Mouse (Mus musculus) adrenal gland, postnatal 14 days (tissue): Measurements from ENCODE around the gene Trappc1. TPM values are rescaled to one million over a fixed set of nuclear protein-coding genes. Genes with fewer than 3 reads are reported as not detected.

Experiments used
- DNase-seq: peaks from one replicate; pipeline ENCODE4 v3.0.0; 2021; ENCODE audit warnings: mixed read lengths
- total RNA-seq: library from RNA; stranded (reverse); gene quantifications from 2 replicates; pipeline ENCODE4 v1.2.3, GENCODE M21; 2021

The Trappc1 gene
- total RNA-seq, 1 experiment from 2014 or later, result 82.9 TPM

DNA sequence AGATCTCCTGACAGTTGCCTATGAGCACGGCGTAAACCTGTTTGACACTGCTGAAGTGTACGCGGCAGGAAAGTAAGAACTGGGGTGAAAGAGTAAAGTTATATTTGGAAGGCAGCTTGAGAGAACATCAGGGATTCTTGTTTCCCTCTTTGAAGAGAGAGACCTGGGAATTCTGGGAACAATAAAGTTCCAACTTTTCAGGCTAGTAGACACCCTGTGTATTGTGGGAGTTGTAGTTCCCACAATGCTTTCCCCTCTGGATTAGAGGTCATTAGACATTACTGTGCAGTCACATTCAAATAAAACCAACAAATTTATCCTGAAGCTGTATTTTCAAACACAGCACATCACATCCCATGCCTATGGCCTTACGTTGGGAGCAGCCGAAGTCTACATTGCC is 4.7 kb downstream of the Trappc1 start:
- DNase-seq, result no peak

GRCm38 (mm10) chr11:69331152-69331551 is 7.4 kb downstream of the Trappc1 start:
- peak; percentile 62 for DNase-seq

DNA sequence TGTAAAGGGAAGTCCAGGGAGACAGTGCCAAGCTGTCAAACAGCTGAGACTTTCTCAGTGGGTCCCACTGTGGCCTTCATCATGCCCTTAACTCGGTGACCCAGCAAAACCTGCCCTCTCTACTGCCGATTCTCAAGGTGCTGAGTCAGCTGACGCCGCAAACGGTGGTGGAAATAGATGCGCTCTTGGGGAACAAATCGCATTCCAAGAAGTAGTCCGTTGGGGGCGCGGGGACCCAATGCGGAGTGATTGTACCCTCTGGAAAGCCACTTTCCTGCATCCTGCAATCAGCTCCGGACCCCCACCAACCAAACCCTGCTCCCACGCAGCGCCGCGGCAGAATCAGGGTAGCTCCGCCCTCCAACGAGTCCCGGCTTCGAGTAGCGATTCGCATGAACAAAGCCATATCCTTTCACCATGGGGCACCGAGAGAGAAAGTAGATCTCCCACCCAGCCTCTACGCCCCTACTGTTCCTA is 8.2 kb downstream of the Trappc1 start:
- peak; percentile 90 for DNase-seq

DNA sequence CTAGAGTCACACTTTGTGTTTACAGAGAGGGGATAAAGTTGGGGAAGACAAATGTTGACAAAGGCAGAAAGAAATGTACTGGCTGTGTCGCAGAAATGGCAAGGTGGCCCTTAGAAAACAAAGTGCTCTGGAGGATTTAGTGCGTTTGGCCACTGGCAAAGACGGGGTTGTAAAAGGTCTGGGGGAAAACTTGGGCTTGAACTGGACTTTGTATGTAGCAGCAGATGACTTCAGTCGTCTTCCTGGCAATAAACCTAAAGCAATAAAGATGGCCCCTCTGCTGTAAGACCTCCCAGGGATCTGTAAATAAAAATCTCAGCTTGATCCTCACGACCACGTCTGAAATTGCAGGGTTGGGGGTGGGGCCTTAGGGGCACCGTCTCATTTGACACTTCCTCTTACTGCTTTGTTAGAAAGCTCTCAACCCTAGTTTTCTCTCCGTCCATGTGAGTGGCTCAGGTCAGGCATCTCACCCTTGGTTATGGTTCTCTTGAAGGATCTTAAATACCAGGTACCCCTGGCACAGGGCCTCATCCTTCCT is 9.0 kb downstream of the Trappc1 start:
- DNase-seq, result no peak

DNA sequence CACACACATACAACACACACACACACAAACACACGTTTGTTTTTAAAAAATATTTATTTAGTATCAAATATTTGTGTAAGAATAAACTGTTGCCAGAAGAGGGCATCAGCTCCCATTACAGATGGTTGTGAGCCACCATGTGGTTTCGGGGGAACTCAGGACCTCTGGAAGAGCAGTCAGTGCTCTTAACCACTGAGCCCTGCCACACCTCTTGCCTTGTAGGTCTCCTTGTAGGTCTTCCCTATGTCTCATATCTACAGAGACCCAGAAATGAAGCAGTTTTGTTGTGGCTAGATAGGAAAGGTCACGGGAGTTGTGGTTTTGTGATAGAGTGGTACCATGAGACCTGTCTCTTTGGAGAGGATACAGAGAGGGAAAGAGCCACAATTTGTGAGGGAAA is 10.1 kb downstream of the Trappc1 start:
- DNase-seq, result no peak

DNA sequence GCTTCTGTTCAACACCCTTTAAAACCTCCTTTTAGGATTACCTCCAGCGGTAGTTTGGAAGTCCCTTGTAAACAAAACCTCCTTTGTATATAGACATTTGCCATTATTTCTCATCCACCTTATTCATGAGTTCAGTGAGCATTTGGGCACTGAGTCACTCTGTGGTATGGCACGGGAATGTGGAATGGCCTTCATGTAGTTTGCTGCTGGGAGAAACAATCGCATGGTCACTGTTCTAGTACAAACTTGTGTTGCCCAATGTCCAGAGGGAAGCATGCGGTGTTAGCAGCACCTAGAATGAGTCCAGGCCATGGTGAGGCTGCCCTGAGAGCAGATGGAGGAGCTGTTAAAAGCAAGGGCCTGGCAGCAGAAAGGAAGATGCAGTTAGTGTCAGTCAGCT is 11.0 kb downstream of the Trappc1 start:
- no peak for DNase-seq

DNA sequence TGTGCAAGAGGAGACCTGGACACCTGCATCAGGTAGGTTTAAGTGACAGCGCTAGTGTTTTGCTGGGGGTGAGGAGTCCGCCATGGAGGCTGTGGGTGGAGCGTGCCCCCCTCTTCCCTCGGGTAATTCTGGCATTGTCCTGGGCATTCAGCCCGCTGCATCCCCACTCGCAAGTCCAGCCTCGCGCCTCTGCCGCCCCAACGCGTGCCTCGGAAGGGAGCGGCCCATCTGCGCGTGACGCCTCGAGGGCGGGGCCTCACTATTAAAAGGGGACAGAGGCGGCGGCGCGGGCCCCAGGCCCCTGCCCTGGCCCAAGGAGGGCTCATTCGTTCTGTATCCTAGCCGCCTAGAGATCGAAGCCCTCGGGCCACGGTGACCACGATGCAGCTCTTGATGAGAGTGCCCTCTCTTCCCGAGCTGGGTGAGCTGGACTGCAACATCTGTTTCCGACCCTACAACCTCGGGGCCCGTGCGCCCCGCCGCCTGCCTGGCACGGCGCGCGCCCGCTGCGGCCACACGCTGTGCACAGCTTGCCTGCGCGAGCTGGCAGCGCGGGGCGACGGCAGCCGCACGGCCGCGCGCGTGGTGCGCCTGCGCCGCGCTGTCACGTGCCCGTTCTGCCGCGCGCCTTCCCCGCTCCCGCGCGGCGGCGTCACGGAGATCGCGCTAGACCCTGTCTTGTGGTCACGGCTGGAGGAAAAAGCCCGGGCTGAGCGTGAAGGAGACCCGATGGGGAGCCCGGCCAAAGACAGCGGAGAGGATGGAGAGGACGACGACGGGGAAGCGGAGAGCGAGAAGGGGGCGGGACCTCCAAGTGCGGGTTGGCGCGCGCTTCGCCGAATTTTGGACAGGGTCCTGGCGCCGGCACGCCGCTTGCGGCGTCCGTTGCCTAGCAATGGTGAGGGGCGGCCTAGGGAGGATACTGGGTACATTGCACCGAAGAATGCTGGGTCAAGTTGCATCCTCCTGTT is 16.7 kb downstream of the Trappc1 start, which contains the start of gene Rnf227:
Gene Rnf227 (plus strand): TSS at position 301 of the 971 bp plus-strand sequence.
- peak; percentile 75 for DNase-seq

DNA sequence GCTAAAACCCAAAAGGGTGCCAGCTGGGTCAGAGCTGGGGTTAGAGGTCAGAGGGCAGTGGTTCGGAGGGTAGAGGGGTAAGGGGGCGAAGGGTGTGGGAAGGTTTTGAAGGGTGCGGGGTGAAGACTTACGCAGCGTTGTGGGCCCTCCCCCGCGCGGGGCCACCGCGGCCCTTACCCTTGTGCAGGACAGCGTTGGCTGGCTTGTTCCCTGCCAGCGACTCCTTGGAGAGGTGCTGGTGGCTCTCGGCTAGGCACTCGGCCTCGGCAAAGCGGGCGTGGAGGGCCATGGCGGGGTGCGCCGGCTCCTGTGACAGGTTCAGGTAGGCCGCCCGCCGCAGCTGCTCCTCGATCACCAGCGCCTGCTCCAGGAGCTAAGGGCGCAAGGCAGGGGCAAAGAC is 22.7 kb downstream of the Trappc1 start:
- no peak for DNase-seq

GRCm38 (mm10) chr11:69356544-69356943 is 32.8 kb downstream of the Trappc1 start:
- no peak for DNase-seq

GRCm38 (mm10) chr11:69357690-69358089 is 33.9 kb downstream of the Trappc1 start:
- DNase-seq, result no peak

DNA sequence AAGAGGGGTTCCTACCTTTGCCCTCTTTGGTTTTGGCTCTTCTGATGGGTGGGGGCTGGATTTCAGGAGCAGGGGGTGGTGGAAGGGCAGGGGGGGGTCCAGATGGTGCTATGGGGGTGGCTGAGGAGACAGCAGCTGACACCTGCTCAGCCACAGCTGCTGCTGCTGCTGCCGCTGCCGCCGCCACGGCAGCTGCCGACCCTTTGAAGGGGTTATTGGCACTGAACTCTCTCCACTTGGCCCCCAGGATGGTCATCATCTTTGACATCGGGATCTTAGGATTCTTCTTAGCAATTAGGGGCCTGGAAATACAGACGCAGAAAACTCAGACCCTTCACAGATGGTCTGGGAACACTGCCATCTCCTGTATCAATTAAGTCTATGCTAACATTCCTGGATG is 38.2 kb downstream of the Trappc1 start:
- no peak for DNase-seq

GRCm38 (mm10) chr11:69362479-69362878 is 38.7 kb downstream of the Trappc1 start:
- no peak for DNase-seq

- DNase-seq, result no peak
Measured at GRCm38 (mm10) chr11:69364376-69364775, 40.6 kb downstream of the Trappc1 start.

DNA sequence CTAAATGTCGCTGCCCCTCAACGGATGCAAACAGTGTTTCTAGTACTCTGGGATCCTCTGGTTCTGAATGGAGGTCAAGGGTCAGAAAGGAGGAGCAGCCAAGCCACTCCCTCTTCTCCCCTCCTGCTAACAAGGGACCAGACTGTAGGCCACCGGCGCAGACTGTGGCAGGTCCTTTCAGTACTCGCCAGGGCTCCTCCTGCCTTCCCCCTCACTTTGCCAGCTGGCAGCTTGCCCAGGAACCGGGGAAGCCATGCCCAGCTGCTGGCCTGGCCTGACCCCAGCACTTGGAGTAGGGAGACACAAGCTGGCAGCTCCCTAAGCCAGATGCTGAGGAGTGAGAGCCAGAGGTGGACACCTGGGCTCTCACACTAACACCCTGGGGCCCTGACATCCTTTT is 41.1 kb downstream of the Trappc1 start:
- peak; percentile 99 for DNase-seq

DNA sequence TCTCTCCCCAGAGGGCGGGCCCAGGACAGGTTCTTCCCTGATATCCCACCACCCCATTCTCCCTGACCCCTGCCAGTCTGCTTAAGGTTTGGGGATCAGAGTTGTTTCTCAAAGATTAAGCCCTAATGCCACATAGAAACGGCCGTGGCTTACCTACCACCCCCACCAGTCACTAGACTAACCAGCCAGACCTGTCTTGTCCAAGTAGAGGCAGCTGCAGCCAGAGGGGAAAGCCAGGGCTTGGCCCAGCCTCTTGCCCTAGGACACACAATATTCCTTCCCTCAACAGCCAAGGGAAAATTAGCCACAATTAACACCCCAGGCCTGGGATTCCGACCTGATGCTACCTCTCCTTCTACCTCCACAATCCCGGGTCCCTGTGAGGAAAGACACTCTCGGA is 41.9 kb downstream of the Trappc1 start:
- no peak for DNase-seq

DNA sequence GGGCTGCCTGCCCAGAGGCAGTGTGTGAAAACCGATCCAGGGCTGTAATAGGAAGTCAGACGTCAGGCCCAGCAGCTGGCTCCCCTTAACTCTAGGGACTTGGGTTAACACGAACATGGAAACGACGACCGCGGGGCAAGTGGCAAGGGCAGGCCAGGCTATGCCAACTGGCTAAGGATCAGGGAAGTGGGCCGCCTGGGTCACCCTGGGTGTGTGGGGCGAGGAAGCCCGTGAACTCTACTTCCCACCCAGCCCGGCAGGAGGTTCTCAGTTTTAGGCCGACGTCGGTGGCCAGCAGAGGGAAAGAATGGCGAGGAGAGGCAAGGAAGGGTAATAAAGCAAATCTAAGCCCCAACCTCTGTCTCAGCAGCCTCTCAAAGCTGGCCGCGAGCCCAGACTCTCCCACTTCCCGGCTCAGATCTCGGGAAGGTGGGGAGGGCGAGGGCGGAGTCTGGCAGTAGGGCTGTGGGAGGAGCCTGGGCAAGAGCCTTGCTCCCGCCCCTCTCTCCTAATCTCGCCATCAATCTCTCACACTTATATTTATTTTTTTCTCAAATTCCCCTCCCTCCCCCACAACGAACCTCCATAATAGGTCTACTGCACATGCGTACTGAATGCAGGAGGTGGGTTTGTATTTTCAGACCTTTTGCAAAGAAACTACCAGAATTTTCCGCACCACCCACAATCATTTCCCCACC is 42.5 kb downstream of the Trappc1 start:
- DNase-seq, result peak; percentile 98

DNA sequence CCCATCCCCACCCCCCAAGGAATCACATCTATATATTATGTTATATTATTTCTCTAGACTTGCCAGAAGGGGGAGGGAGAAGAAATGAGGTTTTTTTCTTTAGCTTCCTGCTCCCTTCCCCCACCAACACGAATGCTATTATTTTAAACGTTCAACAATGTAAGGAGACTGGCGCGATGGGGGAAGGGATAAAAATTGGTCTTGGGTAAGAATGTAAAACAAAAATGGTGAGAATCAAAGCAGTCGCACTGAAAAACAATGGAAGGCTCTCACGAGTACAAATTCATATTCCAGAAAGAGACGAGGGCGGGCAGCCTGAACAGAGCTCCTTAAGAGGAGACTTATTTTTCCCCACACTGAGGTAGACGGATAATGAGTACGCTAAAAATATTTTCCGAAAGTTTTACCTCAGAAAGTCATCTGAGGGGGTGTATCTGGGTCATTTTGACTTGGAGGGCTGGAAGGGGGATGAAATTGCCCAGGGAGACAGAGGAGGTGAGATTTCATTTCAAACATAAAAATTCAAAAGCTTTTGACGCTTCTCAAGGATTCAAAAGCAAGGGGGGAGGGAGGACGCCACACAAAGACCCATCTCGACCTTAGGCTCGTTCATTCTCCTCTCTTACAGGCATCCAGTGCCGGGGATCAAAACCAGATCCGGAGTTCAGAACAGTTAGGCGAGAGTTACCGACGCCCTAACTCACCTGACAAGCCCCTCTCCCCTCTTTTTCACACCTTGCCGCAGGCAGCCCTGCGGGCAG is 43.3 kb downstream of the Trappc1 start:
- peak; percentile 47 for DNase-seq

DNA sequence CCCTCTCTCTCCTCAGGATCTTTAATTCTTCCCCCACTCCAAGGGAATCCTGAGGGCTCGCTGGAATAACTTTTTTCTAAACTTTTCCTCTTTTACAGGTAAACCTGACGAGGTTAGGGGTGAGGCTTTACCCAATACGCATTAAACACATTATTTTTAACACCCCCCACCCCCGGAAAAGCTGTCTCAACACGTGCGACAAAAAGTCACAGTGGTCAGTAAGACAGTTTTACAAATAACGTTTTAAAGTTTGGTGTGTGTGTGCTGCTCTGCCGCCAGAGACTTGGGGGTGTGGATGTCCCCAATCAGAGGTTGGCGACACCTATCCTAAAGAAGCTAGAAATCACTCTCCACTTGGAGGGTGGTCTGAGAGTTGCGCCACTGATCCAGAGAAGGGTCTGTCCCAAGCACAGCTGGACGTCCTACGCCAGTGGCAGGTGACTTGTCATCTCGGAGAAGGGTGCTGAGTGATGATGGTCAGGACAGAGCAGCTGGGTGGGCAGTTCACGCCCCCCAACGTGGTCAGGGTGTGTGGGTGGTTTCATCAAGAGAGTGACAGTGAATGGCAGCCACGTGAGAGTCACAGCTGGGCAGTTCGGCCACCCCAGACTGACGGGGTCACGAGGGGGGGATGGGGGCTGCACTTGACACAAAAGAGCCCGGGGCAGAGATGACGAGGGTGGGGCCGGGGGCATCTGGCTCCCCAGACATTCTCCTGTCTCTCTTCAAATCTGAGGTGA is 44.0 kb downstream of the Trappc1 start:
- no peak for DNase-seq

DNA sequence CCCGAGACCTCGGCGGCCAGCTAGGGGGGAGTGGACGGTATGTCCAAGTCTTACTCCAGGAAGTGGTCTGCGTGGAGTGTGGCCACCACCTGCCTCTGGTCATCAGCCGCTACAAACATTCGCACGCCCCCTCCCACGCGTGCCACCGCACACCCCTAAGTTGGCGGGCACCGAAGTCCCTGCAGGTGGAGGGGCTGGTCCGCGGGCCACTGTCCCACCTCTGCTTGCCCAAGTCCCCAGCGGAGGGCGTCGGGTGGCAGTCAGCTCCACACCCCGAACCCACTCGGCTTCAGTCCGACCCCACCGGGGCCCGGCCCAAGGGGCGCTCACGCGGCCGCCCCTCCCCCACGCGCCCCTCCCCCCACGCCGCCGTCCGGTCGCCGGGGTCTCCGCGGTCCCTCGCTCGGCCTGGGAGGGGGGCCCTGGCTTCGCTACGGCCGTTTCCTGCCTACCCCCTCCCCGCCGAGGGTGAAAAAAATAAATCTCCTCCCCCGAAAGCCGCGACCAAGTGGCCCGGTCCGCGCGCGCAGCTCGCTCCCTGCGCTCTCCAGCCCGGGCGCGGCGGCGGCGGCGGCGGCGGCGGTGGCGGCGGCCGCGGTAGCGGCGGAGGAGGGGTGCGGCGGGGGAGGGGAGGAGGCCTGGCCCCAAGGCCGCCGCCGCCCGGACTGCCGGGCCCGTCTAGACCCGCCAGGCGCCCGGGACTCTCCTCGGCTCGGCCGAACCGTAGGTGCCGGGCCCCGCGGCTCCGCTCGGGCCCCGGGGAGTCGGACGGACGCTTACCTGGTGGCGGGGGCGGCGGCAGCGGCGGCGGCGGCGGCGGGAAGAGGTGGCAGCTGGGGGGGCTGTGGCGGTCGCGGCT is 44.8 kb downstream of the Trappc1 start:
- peak; percentile 75 for DNase-seq

GRCm38 (mm10) chr11:69369215-69369989 is 45.6 kb downstream of the Trappc1 start, which contains the start of gene Chd3:
Chd3 (minus strand) TSS chr11:69369406.
- DNase-seq, result no peak
